Mouse (Mus musculus) erythroblast, embryonic 14.5 days (primary cell): ENCODE data around the gene Pnp.

Experiments
- GATA1 ChIP-seq: IDR thresholded peaks from 2 replicates; pipeline ENCODE4 v1.6.1; 2012; ENCODE audit warnings: low read length, inconsistent platforms, mixed read lengths
- TAL1 ChIP-seq: IDR thresholded peaks from 3 replicates; pipeline ENCODE4 v1.6.1; 2012; ENCODE audit warnings: low read length, inconsistent platforms, mixed read lengths

DNA sequence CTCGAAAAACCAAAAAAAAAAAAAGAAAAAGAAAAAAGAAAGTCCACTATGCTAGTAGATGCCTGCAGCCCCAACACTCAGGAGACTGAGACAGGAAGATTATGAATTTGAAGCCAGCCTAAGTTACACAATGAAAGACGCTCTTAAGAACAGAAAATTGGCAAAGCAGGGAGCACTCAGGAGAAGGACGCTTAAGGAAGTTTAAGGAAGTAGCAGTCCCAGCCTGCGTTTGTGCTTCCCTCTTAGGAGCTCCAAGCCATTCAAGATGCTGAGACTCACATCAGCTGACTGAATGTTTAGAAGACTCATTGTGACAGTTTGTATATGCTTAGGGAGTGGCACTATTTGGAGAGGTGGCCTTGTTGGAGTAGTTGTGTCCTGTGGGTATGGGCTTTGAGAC lies 22.8 kb upstream of the Pnp start:
- no peak for TF ChIP-seq TAL1
- TF ChIP-seq GATA1 = no peak
